Mouse (Mus musculus): Measurements from ENCODE around the gene Ccdc42. TPM values are rescaled to one million over a fixed set of nuclear protein-coding genes. Genes with fewer than 3 reads are reported as not detected.

Ccdc42 gene
- polyA plus RNA-seq, 1 experiment, result not detected

DNA sequence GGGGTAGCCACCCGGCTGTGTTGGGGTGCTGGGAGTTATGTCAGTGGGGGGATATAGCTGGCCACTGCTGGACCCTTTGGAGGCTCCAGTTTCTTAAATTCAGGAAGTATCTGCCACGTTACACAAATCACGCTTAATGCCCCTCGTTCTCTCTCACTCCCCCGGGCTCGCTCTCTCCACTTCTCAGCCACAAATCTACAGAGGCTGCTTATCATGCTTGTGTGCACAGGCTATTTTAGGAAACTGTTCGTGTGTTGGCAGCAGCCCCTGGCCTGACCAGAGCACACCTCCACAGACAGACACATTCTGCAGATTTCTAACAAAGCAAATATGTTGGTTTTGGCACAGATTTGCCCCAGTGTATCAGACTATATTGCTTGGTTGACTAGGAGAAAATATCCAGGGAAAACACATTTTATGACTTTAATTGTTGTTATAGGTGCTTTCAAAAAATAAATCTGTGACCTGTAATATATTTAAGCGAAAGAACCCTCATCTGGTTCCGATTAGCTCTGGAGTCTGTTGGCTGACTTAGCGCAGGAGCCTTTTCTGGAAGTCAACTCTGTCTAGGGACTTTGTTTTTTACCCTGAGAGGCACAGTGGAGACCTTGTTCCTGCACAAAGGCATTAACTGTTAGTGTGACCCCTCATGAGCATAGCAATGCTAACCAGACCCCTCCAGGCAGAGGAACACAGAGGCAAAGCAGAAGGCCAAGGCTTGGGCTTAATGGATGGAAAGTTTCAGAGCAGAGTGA lies 51.2 kb downstream of the Ccdc42 start:
- TF ChIP-seq POLR2A (IDR thresholded peaks at IDR 0.05; ENCODE audit: low read depth, low read length) (0 out of 2 replicates have a peak, but pooled peaks have one; percentile 22), CTCF (IDR thresholded peaks at IDR 0.05; ENCODE audit: borderline replicate concordance, insufficient read depth, low read length) (no peak)
- Histone ChIP-seq H3K4me1 (ENCODE audit: control insufficient read depth, insufficient read depth, low read length) (peaks cover 11% of the 10 kb centered on the region), H3K4me3 (ENCODE audit: insufficient read depth, low read length) (no peak overlapping the region), H3K27ac (ENCODE audit: insufficient read depth, low read length) (peak overlapping the region; percentile 96)

DNA sequence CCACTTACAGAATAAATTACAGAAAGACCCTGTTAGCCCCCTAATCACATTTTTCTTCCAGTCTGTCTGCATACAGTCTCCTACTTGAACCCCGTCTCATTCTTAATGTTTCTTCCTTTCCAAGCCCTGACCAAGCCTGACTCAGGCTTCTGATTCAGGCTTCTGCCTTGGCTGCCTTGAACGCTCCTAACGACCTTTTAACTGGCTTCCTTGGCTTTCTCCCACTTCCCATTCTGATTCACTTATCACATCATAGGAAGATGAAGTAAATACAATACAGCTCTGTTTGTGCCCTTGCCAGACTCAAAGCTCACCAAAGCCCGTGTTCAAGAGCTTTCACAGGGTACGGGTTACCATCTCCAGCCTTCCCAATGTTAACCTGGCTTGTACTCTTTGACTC lies 54.5 kb downstream of the Ccdc42 start:
- Histone ChIP-seq H3K4me3 (ENCODE audit: insufficient read depth, low read length) (no peak overlapping the region), H3K4me1 (ENCODE audit: control insufficient read depth, insufficient read depth, low read length) (peaks cover 12% of the 10 kb centered on the region), H3K27ac (ENCODE audit: insufficient read depth, low read length) (no peak overlapping the region; the same call in 1 of the 2 replicates)
- TF ChIP-seq POLR2A (IDR thresholded peaks at IDR 0.05; ENCODE audit: low read depth, low read length), result no peak
- no peak for TF ChIP-seq CTCF (IDR thresholded peaks at IDR 0.05; ENCODE audit: borderline replicate concordance, insufficient read depth, low read length)

DNA sequence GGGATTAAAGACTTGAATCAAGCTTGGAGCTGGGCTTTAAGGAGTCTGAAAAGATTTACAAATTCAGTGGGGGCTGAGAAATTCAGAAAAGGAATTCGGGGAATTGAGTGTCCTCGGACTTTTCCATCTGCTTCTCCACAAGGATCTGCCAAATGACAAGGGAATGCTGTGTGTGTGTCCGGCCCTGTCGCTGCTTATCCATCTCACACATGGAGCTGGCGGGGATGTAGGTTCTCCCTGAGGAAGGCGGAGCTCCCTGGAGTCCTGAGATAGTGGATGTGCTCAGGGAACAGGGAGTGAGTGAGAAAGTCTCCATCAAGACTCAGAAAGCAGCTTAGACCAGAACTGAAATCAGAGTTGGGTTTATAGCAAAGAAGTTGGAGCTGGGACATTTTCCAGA lies 58.0 kb downstream of the Ccdc42 start:
- H3K27ac ChIP-seq (ENCODE audit: insufficient read depth, low read length), result no peak overlapping the region
- no peak for TF ChIP-seq POLR2A (IDR thresholded peaks at IDR 0.05; ENCODE audit: low read depth, low read length)
- peaks cover 8% of the 10 kb centered on the region for H3K4me1 ChIP-seq (ENCODE audit: control insufficient read depth, insufficient read depth, low read length)
- no peak overlapping the region for H3K4me3 ChIP-seq (ENCODE audit: insufficient read depth, low read length)

Other genes starting within 250 kb of the Ccdc42 start
- 3.7 and 6.1 TPM in 2 replicates for gene Ntn1, start 186.2 kb upstream of the Ccdc42 start, polyA plus RNA-seq (2011; ENCODE audit: insufficient read length, low read depth, missing spikeins)
- gene Pik3r5, start 154.9 kb upstream of the Ccdc42 start, polyA plus RNA-seq (2011; ENCODE audit: insufficient read length, low read depth, missing spikeins), result 0.86 and 1.3 TPM in 2 replicates
- gene Pik3r6, start 84.0 kb upstream of the Ccdc42 start, polyA plus RNA-seq (2011; ENCODE audit: insufficient read length, low read depth, missing spikeins), result not detected in 2 replicates
- not detected in 2 replicates for gene Mfsd6l, start 30.8 kb upstream of the Ccdc42 start, polyA plus RNA-seq (2011; ENCODE audit: insufficient read length, low read depth, missing spikeins)
- gene Myh10, start 104.5 kb downstream of the Ccdc42 start, polyA plus RNA-seq (2011; ENCODE audit: insufficient read length, low read depth, missing spikeins), result 459 and 533 TPM in 2 replicates

Measured in embryonic fibroblast, embryonic 13.5 days (primary cell).